Mouse (Mus musculus): ENCODE results near the gene Cyld. TPM values are rescaled to one million over a fixed set of nuclear protein-coding genes. Genes with fewer than 3 reads are reported as not detected.

Gene Cyld
- polyA plus RNA-seq, 1 experiment from 2014 or later = 9.0 TPM

GRCm38 (mm10) chr8:88671575-88671974 lies 25.3 kb upstream of the Cyld start:
- no peaks in the 10 kb centered on the region for H3K36me3 ChIP-seq
- DNase-seq (ENCODE audit: low spot score) = no peak
- no peaks in the 10 kb centered on the region for H3K9me3 ChIP-seq (replicated peaks)
- H3K4me3 ChIP-seq = no peak overlapping the region
- no peaks in the 10 kb centered on the region for H3K27me3 ChIP-seq (ENCODE audit: low read depth, poor library complexity, severe bottlenecking)
- WGBS = 90% methylated on average over 10 of the region's 10 CpGs
- peaks cover 23% of the 10 kb centered on the region for H3K4me1 ChIP-seq
- H3K27ac ChIP-seq (replicated peaks) = no peak overlapping the region

- no peak overlapping the region for H3K4me3 ChIP-seq
- 87% methylated on average over 5 of the region's 5 CpGs for WGBS
- no peaks in the 10 kb centered on the region for H3K36me3 ChIP-seq
- H3K4me1 ChIP-seq = peaks cover 10% of the 10 kb centered on the region
- no peak overlapping the region for H3K27ac ChIP-seq (replicated peaks)
- no peaks in the 10 kb centered on the region for H3K27me3 ChIP-seq (ENCODE audit: low read depth, poor library complexity, severe bottlenecking)
- H3K9me3 ChIP-seq (replicated peaks) = no peaks in the 10 kb centered on the region
- no peak for DNase-seq (ENCODE audit: low spot score)
These were observed 23.0 kb upstream of the Cyld start for GRCm38 (mm10) chr8:88673859-88674258.

GRCm38 (mm10) chr8:88675372-88676165 lies 21.3 kb upstream of the Cyld start:
- DNase-seq (ENCODE audit: low spot score) = no peak
- H3K27me3 ChIP-seq (ENCODE audit: low read depth, poor library complexity, severe bottlenecking) = no peaks in the 10 kb centered on the region
- H3K36me3 ChIP-seq = no peaks in the 10 kb centered on the region
- WGBS = 92% methylated on average over 12 of the region's 12 CpGs
- H3K4me1 ChIP-seq = 0 out of 2 replicates have a peak, but pooled peaks cover 3% of the 10 kb centered on the region
- no peak overlapping the region for H3K4me3 ChIP-seq
- no peak overlapping the region for H3K27ac ChIP-seq (replicated peaks)
- H3K9me3 ChIP-seq (replicated peaks) = no peaks in the 10 kb centered on the region

- no peak for DNase-seq (ENCODE audit: low spot score)
- WGBS = 89% methylated on average over 8 of the region's 8 CpGs
- H3K9me3 ChIP-seq (replicated peaks) = no peaks in the 10 kb centered on the region
- H3K27me3 ChIP-seq (ENCODE audit: low read depth, poor library complexity, severe bottlenecking) = no peaks in the 10 kb centered on the region
- no peak overlapping the region for H3K4me3 ChIP-seq
- no peaks in the 10 kb centered on the region for H3K36me3 ChIP-seq
- no peak overlapping the region for H3K27ac ChIP-seq (replicated peaks)
- no peaks in the 10 kb centered on the region for H3K4me1 ChIP-seq
These were observed 19.8 kb upstream of the Cyld start for GRCm38 (mm10) chr8:88677071-88677470.

- no peaks in the 10 kb centered on the region for H3K4me1 ChIP-seq
- no peak overlapping the region for H3K4me3 ChIP-seq
- H3K9me3 ChIP-seq (replicated peaks) = no peaks in the 10 kb centered on the region
- DNase-seq (ENCODE audit: low spot score) = no peak
- 96% methylated on average over 2 of the region's 2 CpGs for WGBS
- no peaks in the 10 kb centered on the region for H3K27me3 ChIP-seq (ENCODE audit: low read depth, poor library complexity, severe bottlenecking)
- no peak overlapping the region for H3K27ac ChIP-seq (replicated peaks)
- no peaks in the 10 kb centered on the region for H3K36me3 ChIP-seq
These were observed 16.3 kb upstream of the Cyld start for GRCm38 (mm10) chr8:88680566-88680965.

GRCm38 (mm10) chr8:88681046-88681445 lies 15.8 kb upstream of the Cyld start:
- WGBS = 92% methylated on average over 8 of the region's 8 CpGs
- no peak for DNase-seq (ENCODE audit: low spot score)

GRCm38 (mm10) chr8:88683656-88684289 lies 13.1 kb upstream of the Cyld start:
- no peak for DNase-seq (ENCODE audit: low spot score)
- Histone ChIP-seq H3K36me3 (no peaks in the 10 kb centered on the region), H3K4me1 (no peaks in the 10 kb centered on the region), H3K27me3 (ENCODE audit: low read depth, poor library complexity, severe bottlenecking) (no peaks in the 10 kb centered on the region), H3K9me3 (replicated peaks) (no peaks in the 10 kb centered on the region), H3K4me3 (no peak overlapping the region), H3K27ac (replicated peaks) (no peak overlapping the region)
- WGBS = 90% methylated on average over 7 of the region's 7 CpGs

More at GRCm38 (mm10) chr8:88681046-88681445, 15.8 kb upstream of the Cyld start:
- H3K27me3 ChIP-seq (ENCODE audit: low read depth, poor library complexity, severe bottlenecking) = no peaks in the 10 kb centered on the region
- H3K27ac ChIP-seq (replicated peaks) = no peak overlapping the region
- H3K36me3 ChIP-seq = no peaks in the 10 kb centered on the region
- H3K4me3 ChIP-seq = no peak overlapping the region
- H3K9me3 ChIP-seq (replicated peaks) = no peaks in the 10 kb centered on the region
- H3K4me1 ChIP-seq = no peaks in the 10 kb centered on the region

GRCm38 (mm10) chr8:88686226-88686905 lies 10.5 kb upstream of the Cyld start:
- H3K9me3 ChIP-seq (replicated peaks) = no peaks in the 10 kb centered on the region
- WGBS = 69% methylated on average over 9 of the region's 9 CpGs
- H3K4me3 ChIP-seq = no peak overlapping the region
- H3K36me3 ChIP-seq = no peaks in the 10 kb centered on the region
- H3K4me1 ChIP-seq = no peaks in the 10 kb centered on the region
- no peak overlapping the region for H3K27ac ChIP-seq (replicated peaks)
- H3K27me3 ChIP-seq (ENCODE audit: low read depth, poor library complexity, severe bottlenecking) = no peaks in the 10 kb centered on the region
- DNase-seq (ENCODE audit: low spot score) = peak; percentile 10

- H3K27ac ChIP-seq (replicated peaks) = no peak overlapping the region
- H3K27me3 ChIP-seq (ENCODE audit: low read depth, poor library complexity, severe bottlenecking) = no peaks in the 10 kb centered on the region
- no peaks in the 10 kb centered on the region for H3K36me3 ChIP-seq
- WGBS = 81% methylated on average over 8 of the region's 8 CpGs
- H3K4me3 ChIP-seq = no peak overlapping the region
- DNase-seq (ENCODE audit: low spot score) = no peak
- H3K9me3 ChIP-seq (replicated peaks) = no peaks in the 10 kb centered on the region
- H3K4me1 ChIP-seq = no peaks in the 10 kb centered on the region
These were observed 10.0 kb upstream of the Cyld start for GRCm38 (mm10) chr8:88686906-88687235.

GRCm38 (mm10) chr8:88689151-88689550 lies 7.7 kb upstream of the Cyld start:
- 88% methylated on average over 6 of the region's 6 CpGs for WGBS
- DNase-seq (ENCODE audit: low spot score) = no peak

GRCm38 (mm10) chr8:88689891-88690290 lies 6.9 kb upstream of the Cyld start:
- no peak overlapping the region for H3K4me3 ChIP-seq
- no peak overlapping the region for H3K27ac ChIP-seq (replicated peaks)
- no peak for DNase-seq (ENCODE audit: low spot score)
- H3K9me3 ChIP-seq (replicated peaks) = no peaks in the 10 kb centered on the region
- no peaks in the 10 kb centered on the region for H3K36me3 ChIP-seq
- no peaks in the 10 kb centered on the region for H3K27me3 ChIP-seq (ENCODE audit: low read depth, poor library complexity, severe bottlenecking)
- H3K4me1 ChIP-seq = no peaks in the 10 kb centered on the region
- WGBS = 91% methylated on average over 6 of the region's 6 CpGs

More at GRCm38 (mm10) chr8:88689151-88689550, 7.7 kb upstream of the Cyld start:
- Histone ChIP-seq H3K9me3 (replicated peaks) (no peaks in the 10 kb centered on the region), H3K4me3 (no peak overlapping the region), H3K27me3 (ENCODE audit: low read depth, poor library complexity, severe bottlenecking) (no peaks in the 10 kb centered on the region), H3K27ac (replicated peaks) (no peak overlapping the region), H3K4me1 (no peaks in the 10 kb centered on the region), H3K36me3 (no peaks in the 10 kb centered on the region)

- WGBS = 62% methylated on average over 4 of the region's 4 CpGs
- Histone ChIP-seq H3K27ac (replicated peaks) (no peak overlapping the region), H3K4me1 (peaks cover 3% of the 10 kb centered on the region), H3K36me3 (no peaks in the 10 kb centered on the region), H3K27me3 (ENCODE audit: low read depth, poor library complexity, severe bottlenecking) (0 out of 2 replicates have a peak, but pooled peaks cover 7% of the 10 kb centered on the region), H3K4me3 (no peak overlapping the region), H3K9me3 (replicated peaks) (no peaks in the 10 kb centered on the region)
- no peak for DNase-seq (ENCODE audit: low spot score)
These were observed 5.4 kb upstream of the Cyld start for GRCm38 (mm10) chr8:88691342-88691948.
